Mouse (Mus musculus) mesoderm, embryonic 11.5 days (tissue): ENCODE measurements around the gene Olfr1329.
"Not testable (repeated sequence)": the region's sequence is repeated elsewhere in the genome, so short reads cannot be mapped to it uniquely, and the experiment has no call there.

Source experiments
- DNase-seq: peaks from one replicate; pipeline ENCODE4 v3.0.0-alpha.2; 2012; ENCODE audit warnings: low read depth, low spot score

Gene Olfr1329

DNA sequence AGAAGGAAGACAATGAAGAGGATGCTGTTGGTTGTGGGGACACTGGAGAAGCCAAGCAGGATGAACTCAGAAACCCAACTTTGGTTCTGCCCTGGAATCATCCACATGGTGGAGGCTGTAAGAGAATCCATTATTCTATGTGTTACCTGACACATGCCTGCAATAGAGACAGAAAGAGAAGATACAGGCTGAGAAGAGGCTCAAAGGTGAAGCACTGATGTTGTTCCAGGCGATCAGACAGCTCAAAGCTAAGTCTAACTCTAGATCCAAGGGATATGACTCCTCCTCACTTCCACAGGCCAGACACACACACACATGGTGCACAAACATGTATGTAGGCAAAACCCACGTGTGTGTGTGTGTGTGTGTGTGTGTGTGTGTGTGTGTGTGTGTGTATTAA is at the start of gene Olfr1329:
TSS of gene Olfr1329 (minus strand) at position 101 of the 400 bp plus-strand sequence.
- not testable (repeated sequence) for DNase-seq

DNA sequence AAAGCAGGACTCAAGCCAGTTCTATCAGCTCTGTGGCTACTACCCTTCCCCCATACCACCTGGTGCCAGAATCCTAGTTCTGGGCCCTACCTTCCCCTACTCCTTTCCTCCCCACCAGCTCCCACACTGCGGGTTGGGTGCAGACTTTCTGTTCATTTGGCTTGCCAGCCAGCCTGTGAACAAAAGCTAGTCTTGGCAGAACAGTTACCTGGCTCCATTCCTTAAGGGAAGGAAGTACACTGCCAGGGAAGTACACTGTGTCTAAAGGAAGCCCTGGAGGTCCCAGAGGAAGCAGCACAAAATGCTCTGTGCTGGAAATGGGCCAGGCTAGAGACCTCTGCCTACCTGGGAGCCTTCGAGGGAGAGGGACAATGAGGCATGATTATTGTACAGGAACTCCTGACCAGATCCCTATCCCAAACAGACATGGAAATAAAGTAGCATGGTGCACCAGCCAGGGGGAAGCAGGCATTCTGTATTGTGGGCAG is 43.9 kb upstream of the Olfr1329 start, which contains the start of gene Lao1:
TSS of gene Lao1 (plus strand) at position 438 of the 488 bp plus-strand sequence.
- DNase-seq = no peak

DNA sequence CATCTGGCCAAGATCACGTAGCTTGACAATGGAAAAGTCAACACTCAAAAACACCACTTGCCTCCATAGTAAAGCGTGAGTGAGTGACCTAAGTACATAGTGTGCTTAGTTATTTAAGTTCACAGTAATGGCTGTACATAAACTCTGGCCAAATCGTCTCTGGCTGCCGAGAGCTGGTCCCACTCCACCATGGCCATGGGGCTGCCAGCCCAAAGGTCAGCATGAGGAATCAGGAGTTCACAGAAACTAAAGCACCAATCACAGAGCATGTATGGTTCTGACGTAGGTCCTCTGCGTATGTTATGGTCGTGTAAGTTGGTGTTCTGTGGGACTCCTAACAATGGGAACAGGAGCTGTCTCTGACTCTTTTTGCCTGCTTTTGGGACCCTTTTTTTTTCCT is 41.5 kb upstream of the Olfr1329 start:
- no peak for DNase-seq

DNA sequence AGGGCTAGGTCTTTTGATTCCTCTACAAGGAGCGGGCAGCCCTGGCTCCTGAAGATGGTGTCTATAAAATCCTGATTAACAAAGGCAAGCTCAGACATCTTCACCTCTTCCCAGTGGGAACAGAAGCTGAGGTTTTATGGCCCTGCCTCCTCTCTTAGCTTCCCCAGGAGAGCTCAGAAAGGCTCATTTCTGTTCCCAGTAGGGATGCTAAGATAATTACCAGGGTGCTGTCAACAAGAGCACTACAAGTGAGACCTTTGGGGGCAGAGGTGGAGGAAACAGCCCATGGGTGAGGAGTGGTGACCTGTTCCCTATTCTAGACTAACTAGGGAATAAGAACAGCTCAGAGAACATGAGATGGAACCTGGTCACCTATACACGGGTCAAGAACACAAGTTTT is 21.2 kb upstream of the Olfr1329 start, which contains the start of gene Olfr1328:
TSS of gene Olfr1328 (minus strand) at position 101 of the 400 bp plus-strand sequence.
- no peak for DNase-seq

DNA sequence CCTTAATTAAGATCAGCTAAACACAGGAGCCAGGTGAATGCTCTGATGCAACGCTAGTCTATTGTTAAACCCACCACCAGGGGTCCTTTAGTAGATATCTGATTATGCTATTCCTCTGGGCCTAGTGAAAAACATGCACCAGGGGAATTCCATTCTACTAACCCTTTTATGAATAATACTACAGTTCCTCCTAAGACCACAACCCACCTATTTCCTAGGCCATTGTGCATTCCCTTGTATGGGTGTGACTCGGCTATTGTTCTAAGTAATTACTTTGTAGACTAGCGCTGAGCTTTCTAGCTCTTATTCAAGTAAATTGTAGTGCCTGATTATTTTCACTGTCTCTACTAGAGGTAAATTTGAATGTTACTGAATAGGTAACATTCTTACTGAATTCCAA is 14.1 kb upstream of the Olfr1329 start:
- DNase-seq = not testable (repeated sequence)

DNA sequence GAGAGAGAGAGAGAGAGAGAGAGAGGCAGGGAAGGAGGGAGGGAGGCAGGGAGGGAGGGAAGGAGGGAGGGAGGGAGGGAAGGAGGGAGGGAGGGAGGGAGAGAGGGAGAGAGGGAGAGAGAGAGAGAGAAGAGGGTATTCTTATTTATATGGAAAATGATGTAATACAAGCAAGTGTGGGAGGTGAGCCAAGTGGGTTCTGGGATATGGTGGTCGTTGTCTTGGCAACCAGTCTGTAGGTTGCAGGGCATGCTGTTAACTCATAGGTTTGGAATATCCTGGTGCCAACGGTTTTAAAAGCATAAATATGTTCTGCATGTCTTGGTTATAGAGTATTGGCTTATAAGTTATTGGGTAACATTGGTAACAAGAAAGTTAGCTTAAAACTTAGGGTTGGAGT is 15.3 kb downstream of the Olfr1329 start:
- DNase-seq = no peak

DNA sequence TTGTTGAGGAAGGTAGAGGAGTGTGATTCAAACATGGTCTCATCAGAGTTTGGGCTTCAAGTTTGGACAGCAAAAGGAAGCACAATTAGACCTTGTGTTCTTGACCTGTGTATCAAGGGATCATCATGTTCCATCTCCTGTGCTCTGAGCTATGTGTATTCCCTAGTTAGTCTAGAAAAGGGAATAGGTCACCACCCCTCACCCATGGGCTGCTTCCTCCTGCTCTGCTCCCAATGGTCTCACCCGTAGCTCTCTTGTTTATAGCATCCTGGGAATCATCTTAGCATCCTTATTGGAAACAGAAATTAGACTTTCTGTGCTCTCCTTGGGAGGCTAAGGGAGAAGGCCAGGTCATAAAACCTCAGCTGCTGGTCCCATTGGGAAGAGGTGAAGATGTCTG is 29.0 kb downstream of the Olfr1329 start, which contains the start of gene Olfr1330:
TSS of gene Olfr1330 (plus strand) at position 301 of the 400 bp plus-strand sequence.
- no peak for DNase-seq

DNA sequence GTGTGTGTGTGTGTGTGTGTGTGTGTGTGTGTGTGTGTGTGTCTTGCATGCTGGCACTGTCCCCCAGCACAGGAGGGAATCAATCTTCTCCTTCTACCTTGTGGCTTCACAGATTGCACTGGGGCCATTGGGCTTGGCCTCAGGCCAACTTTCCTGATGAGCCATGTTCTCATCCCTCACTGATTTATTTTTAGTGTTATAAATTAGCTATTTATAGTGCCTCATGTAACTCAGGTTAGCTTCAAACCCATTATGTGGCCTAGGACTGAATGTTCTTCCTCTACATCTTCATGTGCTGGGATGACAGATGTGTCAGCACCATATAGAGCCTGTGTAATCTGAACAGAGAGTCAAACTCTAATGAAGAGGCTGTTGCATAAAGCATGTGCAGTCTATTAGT is 49.7 kb downstream of the Olfr1329 start:
- no peak for DNase-seq
